Mouse (Mus musculus) adrenal gland, adult 18-20 months (tissue): ENCODE measurements at regions not wholly inside any gene's neighbourhood (a gene's known extent, or its start where the extent isn't known, plus 50 kb on each side); places are given as distances from the start of the nearest gene placed in this dataset.

Experiments used
- DNase-seq, 2 experiments: peaks; one replicate each; pipeline ENCODE4 v3.0.0; 2021 to 2022; ENCODE audit warnings: low spot score in 2 of 2

DNA sequence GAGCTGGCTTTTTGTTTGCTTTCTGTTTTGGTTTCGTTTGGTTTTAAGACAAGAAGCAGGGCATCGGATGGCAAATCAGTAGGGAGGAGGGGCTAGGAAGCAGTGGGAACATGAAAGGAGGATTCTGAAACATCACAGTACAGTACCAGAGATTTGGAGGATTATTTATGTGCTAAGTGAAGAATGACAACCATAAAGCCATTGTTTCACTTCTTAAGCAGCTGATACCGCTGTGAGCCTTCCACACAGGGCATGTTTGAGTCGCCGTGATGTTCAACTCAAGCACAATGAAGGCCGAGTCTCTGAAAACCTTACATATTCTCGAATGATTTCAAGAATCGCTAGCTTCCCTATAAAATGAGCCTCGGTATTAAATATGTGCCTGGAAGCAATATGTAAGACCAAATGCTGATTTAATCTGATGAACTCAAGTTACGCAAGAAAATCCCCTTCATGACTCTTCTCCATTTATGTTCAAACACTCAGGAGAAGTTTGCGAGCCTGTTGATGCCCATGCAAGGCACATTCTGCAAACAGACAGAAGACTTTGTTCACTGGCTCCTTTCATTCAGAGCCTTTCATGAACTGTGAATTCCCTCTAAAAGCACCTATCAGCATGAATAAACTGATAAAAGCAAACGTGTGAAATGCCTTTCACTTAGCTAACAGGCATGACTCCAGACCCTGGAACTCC, 441.2 kb downstream of the Efnb2 start:
- no peak for DNase-seq

DNA sequence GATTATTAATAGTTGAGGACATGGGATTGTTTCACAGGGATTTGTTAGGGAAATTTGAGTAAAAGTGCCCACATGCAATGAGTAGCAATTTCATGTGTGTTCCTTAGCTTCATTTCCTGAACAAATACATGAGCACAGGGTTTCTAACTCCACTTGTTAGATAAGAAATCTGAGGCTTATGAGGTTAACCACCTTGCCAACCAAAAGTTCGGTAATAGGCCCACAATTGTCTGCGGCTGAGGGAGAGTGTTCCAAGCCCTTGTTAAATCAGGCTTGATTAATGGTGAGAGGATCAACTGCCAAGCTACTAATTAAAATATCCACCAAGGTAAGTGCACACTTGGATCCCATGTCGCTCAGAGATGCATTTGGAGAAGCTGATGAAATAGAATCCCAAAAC, 468.0 kb downstream of the Efnb2 start:
- no peak for DNase-seq

DNA sequence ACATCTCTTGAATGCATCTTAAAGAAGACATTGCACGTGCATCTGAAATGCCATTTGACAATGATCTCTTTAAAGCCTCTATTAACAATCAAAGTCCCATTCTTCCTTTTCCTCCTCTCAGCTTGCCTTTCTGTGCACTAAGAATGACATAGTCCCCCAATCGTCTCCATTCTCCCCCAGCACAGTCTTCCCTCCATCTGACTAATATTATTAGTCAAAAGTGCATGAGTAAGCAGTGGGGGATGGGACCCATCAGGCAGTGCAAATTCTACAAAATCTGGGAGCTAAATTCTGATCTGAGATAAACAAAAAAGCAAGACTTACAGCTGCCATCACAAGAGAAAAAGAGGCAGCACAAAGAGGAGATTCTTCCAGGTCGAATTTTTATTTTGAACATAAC, 475.0 kb downstream of the Efnb2 start:
- DNase-seq, result no peak

DNA sequence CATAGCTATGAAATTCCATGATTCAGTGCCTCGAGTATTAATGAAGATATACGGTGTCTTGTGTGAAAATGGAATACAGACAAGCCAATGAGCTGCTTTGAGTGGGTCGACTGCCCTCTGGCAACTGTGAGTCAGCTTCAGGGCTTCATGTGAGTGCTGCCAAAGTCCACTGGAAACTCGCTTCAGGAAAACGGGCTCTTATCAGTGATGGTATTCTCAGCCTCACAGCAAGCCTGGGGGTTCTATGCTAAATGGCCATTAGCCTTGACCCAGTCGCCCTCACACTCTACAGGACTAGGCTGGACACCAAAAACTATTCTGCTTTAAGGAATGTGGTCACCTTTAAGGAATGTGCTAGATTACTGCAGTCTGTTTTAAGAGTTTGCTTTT, 477.8 kb downstream of the Efnb2 start:
- no peak for DNase-seq

DNA sequence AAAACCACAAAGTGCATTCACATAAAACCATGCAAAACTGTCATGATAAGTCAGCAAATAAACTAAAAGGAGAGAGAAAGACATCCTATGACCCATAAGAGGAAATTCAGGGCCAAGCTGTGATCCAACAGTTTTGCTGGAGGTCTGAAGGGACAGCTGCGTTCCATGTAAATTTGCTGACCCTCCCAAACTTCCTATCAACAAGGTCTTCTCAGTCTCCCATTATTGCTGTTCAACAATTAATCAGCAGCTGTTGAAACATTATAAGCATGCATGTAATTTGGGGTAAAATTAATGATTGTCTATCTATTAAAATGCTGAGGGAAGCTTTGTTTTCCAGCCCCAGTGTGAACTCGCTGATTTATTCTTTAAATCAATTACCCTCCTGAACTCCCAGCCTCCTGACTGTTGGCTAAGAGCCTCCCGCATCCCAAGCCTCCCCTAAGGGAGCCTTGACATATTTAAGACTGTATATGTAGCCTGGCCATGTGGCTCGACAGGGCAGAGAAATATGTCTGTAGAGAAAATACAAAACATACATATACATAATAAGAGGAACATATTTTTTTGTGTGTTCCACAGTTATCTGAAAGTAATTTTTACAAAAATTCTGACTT, 478.3 kb downstream of the Efnb2 start:
- no peak for DNase-seq

DNA sequence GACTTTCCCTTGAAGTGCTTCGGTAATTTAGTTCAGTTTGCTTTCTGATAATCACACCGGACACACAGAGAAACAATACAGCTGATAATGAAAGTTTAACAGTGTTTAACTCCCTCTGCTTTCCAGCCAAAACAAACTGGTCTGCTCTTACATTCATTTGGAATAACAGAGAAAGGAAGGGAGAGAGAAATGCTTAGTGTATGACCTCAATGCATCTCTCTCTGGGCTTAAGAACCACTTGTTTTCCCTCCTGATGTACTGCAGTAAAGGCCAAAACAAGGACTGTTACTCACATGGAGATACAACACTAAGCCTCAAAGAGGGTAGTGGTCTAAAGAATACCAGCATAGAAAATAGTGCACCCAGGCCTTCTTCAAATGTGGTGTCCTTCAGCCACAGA, 478.9 kb downstream of the Efnb2 start:
- no peak for DNase-seq

DNA sequence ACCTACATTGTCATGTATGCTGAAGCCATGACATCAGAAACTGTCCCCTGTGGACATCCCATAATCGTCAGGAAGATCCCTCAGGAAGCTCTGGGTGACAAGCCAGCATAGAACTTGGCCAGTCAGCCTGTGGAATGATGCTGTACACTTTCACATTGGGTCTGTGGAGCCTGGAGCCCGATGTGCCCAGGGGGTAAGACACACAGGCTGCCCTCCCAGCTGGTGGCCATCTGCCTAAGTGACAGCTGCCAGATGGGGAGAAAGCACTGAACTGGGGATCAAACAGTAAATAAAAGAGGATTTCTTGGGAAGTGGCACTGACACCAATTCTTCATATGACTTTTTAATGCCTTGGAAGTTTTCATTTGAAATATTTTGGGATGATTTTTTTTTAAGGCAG, 486.8 kb downstream of the Efnb2 start:
- no peak for DNase-seq

DNA sequence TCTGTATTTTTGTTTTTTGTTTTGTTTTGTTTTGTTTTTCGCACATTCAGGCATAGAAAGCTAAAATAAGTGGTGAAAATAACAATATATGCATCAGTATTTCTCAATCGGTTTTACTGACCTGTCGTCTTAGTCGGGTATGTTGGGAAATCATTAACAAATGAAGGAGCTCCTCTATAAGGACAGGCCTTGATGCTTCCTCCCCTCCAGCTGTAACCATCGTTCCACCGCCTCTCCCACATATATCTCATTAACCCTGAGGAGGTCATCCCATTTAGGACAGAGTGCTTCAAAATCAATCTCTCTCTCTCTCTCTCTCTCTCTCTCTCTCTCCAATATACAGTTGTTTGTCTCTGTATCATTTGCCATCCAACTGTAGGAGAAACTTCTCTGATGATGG, 492.4 kb downstream of the Efnb2 start:
- no peak for DNase-seq

DNA sequence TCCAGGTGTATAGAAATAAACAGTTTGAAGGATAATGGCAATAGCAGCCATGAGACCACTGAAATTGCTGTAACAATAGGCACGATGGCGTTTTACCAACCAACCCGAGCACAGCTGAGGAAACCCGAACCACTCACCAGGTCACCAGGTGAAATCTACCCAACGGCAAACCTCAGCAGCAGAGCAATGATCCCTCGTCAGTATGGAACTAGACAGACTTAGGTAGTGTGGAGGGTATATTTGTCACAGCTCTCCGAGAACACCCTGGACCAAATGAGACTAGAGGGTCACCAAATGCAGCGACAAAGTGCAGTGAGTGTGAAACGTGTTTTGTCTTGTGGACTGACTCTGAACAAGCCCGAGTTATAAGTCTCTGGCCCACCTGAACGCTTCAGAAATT, 492.8 kb downstream of the Efnb2 start:
- DNase-seq, result no peak

DNA sequence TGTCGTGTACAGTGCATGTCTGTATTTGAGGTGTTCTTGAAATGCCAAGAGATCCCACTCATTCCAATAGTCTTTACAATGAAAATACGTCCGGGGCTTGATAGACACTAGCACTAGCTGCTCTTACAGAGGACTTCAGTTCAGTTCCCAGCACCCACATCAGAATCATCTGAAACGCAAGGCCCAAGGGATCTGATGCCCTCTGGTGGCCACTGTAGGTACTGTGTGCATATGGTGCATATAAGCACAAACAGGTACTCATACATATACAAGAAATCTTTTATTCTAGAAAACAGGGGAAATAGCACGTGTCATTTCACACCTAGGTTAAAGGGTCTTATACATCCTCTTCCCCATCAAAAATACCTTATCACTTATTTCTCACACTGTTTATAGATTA, 513.5 kb downstream of the Efnb2 start:
- no peak for DNase-seq

DNA sequence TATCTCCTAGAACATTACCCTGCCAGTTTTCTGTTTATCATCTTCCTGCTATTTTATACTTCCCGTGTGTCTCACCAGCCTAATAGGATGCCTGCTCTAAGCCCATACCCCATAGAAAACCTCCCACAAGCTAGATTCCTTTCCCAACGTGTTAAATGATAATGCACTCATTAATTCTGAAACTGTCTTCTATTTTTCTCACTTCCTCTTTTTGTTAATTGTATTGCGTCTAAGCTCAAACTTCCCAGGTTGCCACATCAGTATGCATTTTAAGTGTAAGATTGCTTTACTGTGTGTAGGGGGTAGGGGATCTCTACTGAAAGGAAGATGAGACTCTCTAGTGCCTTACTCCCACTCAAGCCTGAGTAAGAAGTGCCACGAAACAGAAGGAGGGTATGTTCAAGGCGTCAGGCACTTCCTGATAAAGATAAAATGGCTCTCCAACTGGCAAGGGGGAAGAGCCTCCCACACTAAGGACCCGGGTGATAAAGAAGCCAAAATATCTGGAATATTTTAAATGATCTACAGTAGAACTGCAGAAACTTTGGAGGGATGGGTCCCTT, 518.0 kb downstream of the Efnb2 start:
- no peak for DNase-seq

DNA sequence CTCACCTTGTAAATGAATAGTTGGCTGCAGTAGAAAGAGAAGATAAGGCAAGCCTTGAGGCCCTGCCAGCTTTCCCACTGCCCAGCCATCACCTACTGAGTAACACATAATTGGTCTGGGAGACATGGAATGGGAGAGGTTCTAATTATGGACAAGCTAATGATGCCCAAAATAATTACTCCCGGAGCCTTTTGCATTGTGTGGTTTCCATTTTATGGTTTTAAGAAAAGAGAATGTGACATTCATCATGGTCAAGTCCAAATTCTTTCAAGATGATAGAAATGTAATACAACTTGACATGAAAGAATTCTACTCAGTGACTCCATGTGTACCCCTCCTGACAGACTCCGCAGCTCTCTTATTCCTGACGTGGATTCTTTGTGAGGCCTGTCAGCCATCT, 518.6 kb downstream of the Efnb2 start:
- no peak for DNase-seq

DNA sequence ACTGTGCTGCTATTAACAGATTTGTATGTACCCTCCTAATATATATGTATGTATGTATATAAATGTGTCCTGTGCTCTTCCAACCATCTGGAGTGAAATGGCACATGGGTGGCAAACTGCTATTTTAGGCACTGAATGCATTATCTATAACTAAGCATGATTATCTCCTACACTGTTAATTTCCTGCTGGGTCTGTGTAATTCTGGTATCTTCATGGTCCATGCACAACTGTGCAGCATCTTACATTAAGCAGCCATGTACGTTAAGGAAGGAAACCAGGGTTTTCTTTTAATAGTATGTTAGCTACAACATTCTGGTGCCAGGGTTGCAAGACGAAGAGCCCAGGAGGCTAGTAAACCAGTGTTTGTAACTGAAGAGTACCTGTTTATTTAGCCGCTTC, 521.3 kb downstream of the Efnb2 start:
- DNase-seq, result no peak

DNA sequence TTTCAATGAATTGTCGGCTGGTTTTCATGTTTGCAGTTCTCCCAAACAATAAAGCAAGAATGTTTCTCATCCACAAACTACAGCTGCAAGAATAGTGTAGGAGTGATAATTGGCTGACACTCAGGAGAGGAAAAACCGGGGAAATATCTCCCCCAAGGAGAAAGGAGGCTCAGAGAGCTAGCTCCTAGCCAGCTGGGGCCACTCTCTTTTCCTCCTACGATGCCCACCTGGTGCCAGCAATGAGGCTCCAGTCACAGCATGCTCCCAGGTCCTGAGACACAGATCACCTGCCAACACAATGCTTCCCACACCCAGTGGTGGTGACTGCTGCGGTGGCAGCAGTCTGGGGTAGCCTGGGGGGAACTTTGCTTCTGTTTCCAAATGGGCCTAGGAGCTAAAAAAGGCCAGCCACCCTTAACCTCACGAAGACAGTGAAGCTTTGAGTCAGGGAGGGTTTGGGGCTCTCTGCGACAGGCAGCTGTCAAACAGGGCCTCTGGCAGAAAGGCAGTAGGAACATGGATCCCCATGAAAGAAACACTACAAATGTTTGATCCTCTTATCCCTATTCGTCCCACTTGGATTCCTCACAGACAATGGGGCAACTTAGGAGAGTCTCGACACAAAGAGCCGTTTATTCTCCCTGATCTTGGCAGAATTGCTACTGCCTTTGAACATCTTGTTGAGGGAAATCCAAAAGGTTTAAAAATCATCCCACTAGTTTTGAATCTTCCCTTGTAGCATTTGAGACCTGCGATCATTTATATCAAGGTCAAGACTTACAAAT, 527.8 kb downstream of the Efnb2 start:
- no peak for DNase-seq

DNA sequence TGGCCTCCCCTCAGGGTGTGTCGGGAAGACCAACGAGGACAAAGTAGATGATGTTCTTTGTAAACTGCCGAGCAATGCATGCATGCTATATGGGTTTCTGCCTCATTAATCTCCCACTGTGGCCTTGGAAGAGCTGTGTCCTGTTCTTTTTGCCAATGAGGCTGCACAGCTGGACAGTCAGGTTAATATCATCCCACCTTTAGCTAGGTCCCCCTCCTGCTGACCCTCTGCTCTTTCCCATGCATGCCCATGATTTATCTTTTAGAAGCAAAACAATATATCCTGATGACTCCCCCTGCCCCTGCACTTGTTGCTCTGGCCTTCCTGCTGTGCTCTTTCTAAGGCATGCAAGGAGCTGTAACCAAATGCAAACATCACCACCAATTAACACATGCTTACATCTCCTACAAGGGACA, 529.1 kb downstream of the Efnb2 start:
- no peak for DNase-seq

DNA sequence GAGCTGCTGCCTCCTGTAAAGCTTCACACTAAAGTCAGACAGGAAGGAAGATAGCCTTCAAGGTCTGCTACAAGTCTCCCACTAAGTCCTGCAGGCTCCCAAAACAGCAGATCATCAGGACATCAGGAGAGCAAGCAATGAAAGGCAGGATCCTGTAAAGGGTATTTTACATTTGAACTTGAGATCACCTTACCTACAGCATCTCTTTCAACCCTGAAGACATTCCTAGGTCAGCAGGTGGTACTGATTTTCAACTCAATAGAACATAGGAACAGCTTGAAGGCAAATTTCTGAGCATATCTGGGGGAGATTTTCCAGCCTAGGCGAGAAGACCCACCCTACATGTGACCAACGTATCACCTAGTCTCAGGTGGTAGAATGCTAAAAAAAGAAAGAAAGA, 530.2 kb downstream of the Efnb2 start:
- no peak for DNase-seq

DNA sequence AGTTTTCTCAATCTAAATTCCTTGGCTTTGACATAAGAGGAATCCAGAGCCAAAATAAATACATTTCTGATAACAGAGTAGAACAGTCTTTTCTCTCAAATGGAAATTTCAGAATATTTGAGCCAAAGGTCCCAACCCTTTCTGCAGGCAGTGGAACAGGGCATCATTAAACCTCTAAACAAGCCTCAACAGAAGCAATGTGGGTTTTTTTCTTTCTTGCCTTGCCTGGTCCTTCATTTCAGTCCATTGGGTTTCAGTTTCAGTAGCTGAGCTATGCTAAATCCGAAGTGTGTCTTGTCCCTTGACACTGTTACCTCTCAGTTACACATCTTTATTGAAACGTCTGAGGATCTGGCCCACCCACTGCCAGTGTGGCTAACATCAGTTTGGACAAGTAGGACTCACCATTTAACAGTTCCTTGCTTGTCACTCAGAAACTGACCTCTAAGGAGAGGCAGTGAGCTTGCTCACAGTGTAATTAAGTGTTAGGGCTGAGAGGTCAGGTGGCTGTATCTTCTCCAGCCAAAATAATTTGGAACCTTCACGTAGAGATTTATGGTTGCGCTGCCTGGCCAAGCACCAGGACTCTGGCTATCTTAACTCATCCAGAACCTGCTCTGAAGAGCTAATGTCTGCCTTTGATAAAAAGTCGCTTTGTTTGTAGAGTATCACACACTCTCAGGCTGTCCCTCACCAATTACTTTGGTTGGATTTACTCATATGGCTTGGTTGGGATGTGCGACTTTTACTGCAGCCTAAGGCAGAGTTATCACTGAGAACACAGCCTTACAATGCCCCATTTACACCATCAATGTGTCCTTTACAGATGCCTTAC, 545.2 kb downstream of the Efnb2 start:
- no peak for DNase-seq

DNA sequence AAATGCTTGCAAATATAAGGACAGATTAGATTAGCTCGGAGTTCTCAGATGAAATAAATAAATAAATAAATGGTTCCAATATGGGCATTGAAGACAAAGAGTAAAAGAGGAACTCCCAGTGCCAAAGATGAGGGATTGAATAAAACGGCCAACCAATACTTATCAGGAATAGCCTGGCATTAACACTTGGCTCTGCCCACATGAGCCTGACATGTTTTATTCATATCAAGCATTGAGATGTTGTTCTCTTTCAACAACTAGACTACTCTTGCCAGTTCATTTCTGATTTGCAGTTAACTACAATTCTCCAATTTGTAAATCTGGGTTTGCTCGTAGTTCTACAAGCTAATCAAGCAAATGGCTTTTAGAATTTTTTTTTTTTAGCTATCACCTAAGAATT, 546.4 kb downstream of the Efnb2 start:
- no peak for DNase-seq

DNA sequence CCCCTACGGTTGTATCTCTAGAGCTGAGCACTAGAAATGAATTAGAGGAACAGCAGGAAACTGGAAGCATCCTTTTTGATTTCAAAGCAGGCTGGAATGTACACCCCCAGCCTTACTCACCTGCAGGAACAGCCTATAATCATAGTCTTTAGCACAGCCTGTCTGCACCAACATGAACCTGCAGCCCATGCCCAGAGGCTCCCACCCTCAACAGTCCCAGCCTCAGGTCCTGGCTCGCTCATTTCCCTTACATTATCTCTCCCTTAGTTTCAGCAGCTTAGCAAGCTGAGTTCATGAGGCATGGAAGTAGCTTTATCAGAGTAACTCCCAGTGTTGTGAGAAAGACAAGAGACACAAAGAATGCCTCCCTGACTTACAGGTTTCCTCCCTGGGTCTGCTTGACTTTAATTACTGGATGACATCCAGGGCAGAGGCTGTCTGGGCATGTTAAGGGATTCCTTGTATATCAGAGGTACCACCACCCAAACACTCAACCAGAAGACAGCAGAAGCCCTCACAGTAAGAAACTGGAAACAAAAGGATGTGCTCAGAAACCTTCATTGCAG, 551.2 kb downstream of the Efnb2 start:
- no peak for DNase-seq

DNA sequence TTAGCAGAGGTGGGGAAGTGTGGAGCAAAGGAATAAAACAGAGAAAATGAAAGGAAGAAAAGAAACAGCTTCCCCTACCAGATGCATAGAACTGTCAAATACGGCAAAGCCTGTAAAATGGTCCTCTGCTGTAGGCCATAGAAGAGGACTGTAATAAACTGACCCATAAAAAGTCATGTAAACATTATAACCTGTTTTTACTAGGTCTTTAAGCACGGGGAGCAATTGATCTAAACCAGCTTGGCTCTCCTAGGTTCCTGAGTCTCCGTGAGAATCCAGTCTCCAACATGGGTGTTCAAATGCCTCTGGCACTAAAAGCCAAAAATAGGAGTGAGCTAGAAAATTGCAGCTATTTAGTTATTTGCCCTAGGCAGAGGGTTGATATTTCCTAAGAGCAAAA, 557.5 kb downstream of the Efnb2 start:
- DNase-seq, result no peak
